Mouse (Mus musculus) embryonic fibroblast, embryonic 13.5 days (primary cell): Measurements from ENCODE around the gene Nlgn1.

Experiments
- CTCF ChIP-seq: IDR thresholded peaks from 2 replicates; pipeline ENCODE4 v1.5.1; 2011; ENCODE audit warnings: mild to moderate bottlenecking, control low read depth, low read length, moderate library complexity, borderline replicate concordance; ENCODE audit not compliant: insufficient read depth
- POLR2A ChIP-seq: IDR thresholded peaks from 2 replicates; pipeline ENCODE4 v1.6.1; 2011; ENCODE audit warnings: low read depth, mild to moderate bottlenecking, control low read depth, low read length, moderate library complexity

DNA sequence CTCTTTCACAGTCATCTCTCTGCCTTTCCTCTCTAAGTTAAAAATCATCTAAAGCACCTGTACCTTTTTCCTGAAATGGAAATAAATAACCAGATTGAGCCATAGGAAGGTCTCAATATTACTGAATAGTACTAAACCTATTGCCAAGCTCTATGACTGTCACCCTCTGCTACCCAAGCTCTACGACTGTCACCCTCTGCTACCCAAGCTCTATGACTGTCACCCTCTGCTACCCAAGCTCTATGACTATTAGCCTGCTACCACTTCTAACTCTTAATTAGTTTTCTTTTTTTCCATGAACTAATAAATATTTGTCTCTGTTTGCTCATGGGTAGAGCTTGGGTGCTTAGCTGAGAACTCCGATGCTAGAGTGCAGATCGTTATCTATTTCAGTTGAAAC is 368.0 kb downstream of the Nlgn1 start:
- TF ChIP-seq POLR2A (no peak), CTCF (no peak)
